Mouse (Mus musculus) kidney, adult 10 weeks (tissue): ENCODE results near the gene Inpp4a. TPM values are rescaled to one million over a fixed set of nuclear protein-coding genes. Genes with fewer than 3 reads are reported as not detected.

Experiments
- polyA plus RNA-seq: library from polyadenylated mRNA; stranded (reverse); fragments of 350-450 nt; fragmentation: Illumina TruSeq; extraction: RNeasy Lipid Tissue Mini Kit (QIAGEN cat#74804); gene quantifications from one replicate; pipeline ENCODE4 v1.2.3, GENCODE M21; 2014; ENCODE audit warnings: low read depth, low replicate concordance

Inpp4a gene
- 4.4 TPM for polyA plus RNA-seq

DNA sequence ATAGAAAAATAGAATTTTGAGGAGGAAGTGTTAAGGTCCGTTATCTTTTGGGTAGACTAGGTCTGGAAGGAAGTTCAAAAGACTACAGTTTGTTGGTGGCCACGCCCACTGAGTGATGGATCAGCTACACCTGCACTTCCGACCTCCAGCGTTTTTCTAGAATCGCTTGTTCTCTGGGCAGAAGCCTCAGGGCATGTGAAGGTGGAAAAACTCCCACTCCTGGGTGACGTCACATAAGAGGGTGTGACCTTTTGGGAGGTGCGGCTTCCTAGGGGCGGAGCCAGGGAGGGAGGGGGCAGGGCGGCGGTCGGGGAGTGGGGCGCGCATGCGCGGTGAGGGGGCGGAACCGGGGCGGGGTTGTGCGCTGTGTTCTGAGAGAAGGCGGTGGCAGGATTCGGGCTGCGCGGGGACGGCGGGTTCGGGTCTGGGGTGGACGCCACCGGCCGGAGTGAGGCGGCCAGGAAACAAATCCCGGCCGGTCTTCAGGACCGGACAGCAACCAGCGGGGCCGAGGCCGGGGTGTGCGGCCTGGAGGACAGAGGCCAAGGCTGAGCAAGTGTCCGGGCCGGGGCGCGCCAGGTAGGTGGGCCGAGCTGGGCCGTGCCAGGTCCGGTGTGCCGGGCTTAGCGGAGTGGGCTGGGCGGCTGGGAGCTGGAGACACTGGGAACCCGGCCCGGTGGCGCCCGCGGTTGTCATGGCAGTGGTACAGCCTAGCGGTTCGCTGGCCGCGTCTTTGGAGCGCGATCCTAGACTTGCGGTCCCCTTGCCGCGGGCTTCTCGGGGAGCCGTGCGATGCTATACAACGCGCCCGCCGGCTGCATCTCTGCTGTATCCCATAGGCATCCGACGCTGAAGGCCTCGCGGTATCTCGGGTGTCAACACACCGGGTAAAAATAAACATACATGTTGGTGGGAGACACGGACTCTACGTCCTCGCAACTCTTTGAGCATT, at the start of gene Inpp4a:
Inpp4a (plus strand) TSS at position 326 of the 952 bp plus-strand sequence.

DNA sequence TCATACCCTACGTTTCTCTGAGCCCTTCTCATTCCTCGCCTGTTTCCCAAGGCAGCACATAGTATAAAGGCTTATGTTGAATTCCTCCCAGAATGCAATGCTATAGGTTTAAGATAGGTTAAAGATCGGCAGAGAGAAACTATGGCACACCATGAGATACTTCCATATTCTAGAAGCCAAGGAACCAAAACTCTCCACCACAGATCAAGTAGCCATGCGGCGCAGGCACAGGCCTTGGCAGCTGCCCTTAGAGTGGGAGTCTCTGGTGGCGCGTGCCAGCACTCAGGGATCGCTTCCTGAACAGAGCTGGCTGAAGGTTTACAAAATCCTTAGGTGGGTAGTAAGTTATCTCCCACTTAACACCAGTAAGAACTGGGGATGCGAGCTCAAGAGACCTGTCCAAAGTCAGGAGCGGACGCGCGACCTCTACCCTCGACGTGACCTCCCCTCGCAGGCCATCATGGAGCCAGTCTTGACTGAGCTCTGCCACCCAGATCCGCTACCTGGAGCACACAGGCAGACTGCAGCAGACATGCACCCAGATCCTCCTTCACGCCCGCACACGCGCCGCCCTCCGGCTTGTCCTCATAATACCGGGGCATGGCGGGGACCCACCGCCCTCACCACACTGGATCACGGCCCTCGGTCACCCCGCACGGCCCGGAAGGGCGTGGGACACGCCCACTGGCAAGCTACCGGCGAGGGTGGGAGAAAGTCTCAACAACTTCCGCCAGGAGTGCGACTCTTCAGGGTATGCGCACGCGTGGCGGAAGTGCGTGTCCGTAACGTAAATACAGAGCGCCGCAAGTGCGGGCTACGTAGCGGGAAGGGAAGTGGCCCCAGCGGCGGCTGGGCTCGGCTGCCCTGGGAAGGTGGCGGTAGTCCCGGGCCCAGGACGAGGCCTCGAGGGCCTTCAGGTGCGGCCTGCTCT, 130.0 kb downstream of the Inpp4a start, which contains the start of the genes Coa5 and Unc50:
Coa5 (minus strand) TSS at position 738 of the 931 bp plus-strand sequence.
Unc50 (plus strand) TSS at position 774 of the 931 bp plus-strand sequence.

Other genes starting within 250 kb of the Inpp4a start
- gene Cnga3, start 85.4 kb upstream of the Inpp4a start, polyA plus RNA-seq: not detected
- 171 TPM for gene Coa5, start 130.2 kb downstream of the Inpp4a start, polyA plus RNA-seq
- gene Unc50, start 130.3 kb downstream of the Inpp4a start, polyA plus RNA-seq: 64.9 TPM
- gene Mgat4a, start 241.2 kb downstream of the Inpp4a start, polyA plus RNA-seq: 77.2 TPM